Mouse (Mus musculus): ENCODE data around the gene Shmt2. TPM values are rescaled to one million over a fixed set of nuclear protein-coding genes. Genes with fewer than 3 reads are reported as not detected.

The Shmt2 gene
- polyA plus RNA-seq, 1 experiment = 12.7 TPM

DNA sequence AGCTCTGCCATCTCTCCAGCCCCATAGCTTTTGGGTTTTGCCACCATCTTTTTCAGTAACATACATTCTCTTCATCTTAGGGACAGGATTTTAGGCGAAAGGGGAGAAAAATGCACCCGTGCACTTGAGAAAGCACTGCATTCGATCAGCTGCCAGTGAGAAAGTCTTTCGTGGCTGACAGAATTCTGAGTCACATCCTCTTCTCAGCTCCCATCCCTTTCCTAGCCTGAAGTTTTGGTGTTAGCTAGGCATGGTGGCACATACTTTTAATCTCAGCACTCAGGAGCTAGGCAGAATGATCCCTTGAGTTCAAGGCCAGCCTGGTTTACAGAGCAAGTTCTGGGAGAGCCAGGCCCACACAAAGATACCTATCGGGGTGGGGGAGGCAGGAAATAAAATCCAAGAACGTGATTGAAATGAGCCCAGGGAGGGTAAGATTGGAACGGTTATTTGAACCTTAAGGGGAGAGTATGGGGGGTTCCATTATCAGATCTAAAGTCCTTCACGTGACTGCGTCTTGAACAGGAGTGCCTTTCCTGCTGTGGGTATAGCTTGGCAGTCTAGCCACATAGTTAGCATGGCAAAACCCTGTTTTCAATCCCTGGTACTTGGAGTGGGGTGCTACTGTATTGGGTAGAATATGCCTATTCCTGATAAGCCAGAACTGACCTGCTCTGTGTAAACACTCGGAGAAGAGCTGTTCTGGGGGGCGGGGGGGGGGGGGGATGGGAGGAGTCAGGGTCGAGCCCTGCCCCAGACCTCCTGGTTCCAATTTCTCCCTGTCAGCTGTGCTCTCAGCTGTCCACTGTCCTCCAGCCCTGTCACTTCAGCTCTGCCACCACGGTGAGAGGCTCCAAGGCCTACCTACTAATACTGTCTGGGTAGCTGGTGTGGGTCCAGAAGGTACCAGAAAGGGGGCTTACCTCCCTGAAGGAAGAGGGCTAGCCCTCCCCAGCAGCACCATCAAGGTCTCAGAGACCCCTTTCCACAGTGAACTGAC lies 21.1 kb downstream of the Shmt2 start, which contains the start of gene Stac3:
Stac3 (plus strand) TSS at position 793 of the 1,000 bp plus-strand sequence.
- Histone ChIP-seq H3K27ac (ENCODE audit: control insufficient read depth, insufficient read depth, low read depth, low read length) (no peak within 1 kb of the TSS), H3K4me1 (ENCODE audit: control insufficient read depth, insufficient read depth, low read length) (no peaks in the 10 kb centered on the region), H3K36me3 (ENCODE audit: control insufficient read depth, insufficient read depth, low read length) (no peaks in the 10 kb centered on the region; the same call in 1 of the 2 replicates), H3K4me3 (ENCODE audit: control insufficient read depth, low read depth, low read length) (no peak within 1 kb of the TSS), H3K27me3 (ENCODE audit: control insufficient read depth, insufficient read depth, low read length) (no peaks in the 10 kb centered on the region)
- TF ChIP-seq CTCF (IDR thresholded peaks at IDR 0.05; ENCODE audit: control insufficient read depth, insufficient read depth, insufficient replicate concordance, low read depth, low read length) (no peak), POLR2A (IDR thresholded peaks at IDR 0.05; ENCODE audit: control insufficient read depth, low read depth, low read length) (no peak)

DNA sequence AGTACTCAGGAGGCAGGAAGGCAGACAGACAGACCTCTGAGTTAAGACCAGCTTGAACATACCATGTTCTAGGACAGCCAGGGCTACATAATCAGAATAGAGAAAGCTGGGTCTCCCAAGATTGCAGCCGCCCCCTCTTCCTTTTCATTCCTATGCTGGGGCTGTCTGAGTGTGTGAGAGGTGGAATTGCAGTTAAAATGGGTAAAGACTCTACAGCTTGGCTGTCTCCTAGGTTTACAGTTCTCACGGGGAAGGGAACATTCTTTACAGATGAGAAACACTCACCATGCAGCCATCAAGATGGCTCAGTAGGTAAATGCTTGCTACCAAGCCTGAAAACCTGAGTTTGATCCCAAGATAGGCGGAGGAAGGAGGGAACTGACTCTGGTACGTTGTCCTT lies 22.2 kb downstream of the Shmt2 start:
- no peak overlapping the region for H3K27ac ChIP-seq (ENCODE audit: control insufficient read depth, insufficient read depth, low read depth, low read length)
- no peaks in the 10 kb centered on the region; the same call in 1 of the 2 replicates for H3K36me3 ChIP-seq (ENCODE audit: control insufficient read depth, insufficient read depth, low read length)
- no peaks in the 10 kb centered on the region for H3K27me3 ChIP-seq (ENCODE audit: control insufficient read depth, insufficient read depth, low read length)
- H3K4me3 ChIP-seq (ENCODE audit: control insufficient read depth, low read depth, low read length) = no peak overlapping the region
- H3K4me1 ChIP-seq (ENCODE audit: control insufficient read depth, insufficient read depth, low read length) = no peaks in the 10 kb centered on the region
- TF ChIP-seq CTCF (IDR thresholded peaks at IDR 0.05; ENCODE audit: control insufficient read depth, insufficient read depth, insufficient replicate concordance, low read depth, low read length) = no peak
- TF ChIP-seq POLR2A (IDR thresholded peaks at IDR 0.05; ENCODE audit: control insufficient read depth, low read depth, low read length) = no peak

DNA sequence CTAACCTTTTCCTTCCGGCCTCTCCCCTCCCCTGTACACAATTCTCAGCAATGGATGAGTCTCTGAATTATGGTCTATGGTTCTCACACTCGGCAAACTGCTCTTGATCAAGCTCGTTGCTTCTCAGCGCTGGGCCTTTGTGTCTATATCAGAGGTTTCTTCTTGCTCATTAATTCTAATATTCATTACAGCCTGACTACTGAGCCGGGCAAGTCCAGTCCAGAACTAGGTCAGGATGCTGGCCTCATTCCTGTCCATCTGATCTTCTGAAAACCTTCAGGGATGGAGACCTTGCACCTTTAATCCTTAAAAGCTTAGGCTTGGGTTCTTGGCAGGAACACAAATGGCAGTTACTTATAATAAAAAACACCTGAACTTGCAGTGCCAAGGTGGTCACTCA lies 22.7 kb downstream of the Shmt2 start:
- TF ChIP-seq CTCF (IDR thresholded peaks at IDR 0.05; ENCODE audit: control insufficient read depth, insufficient read depth, insufficient replicate concordance, low read depth, low read length) (no peak), POLR2A (IDR thresholded peaks at IDR 0.05; ENCODE audit: control insufficient read depth, low read depth, low read length) (no peak)
- Histone ChIP-seq H3K36me3 (ENCODE audit: control insufficient read depth, insufficient read depth, low read length) (no peaks in the 10 kb centered on the region; the same call in 1 of the 2 replicates), H3K4me3 (ENCODE audit: control insufficient read depth, low read depth, low read length) (no peak overlapping the region), H3K4me1 (ENCODE audit: control insufficient read depth, insufficient read depth, low read length) (no peaks in the 10 kb centered on the region), H3K27me3 (ENCODE audit: control insufficient read depth, insufficient read depth, low read length) (no peaks in the 10 kb centered on the region), H3K27ac (ENCODE audit: control insufficient read depth, insufficient read depth, low read depth, low read length) (no peak overlapping the region)

DNA sequence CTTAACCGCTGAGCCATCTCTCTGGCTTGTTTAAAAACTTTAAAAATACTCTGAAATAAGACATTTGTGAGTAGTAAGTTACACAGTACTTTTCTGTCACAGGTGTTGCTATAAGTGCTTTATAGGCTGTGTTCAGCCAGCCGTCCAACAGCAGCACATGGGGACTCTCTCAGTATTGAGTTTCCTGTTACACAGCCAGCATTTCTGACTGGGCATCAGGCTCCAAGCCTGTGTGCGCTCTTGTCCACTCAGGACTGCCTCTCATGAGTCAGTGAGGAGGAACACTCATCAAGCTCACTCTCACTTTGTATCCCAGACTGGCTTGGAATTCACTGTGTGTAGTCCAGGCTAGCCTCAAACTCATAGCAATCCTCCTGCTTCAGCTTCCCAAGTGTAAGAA lies 26.1 kb downstream of the Shmt2 start:
- Histone ChIP-seq H3K4me1 (ENCODE audit: control insufficient read depth, insufficient read depth, low read length) (no peaks in the 10 kb centered on the region), H3K36me3 (ENCODE audit: control insufficient read depth, insufficient read depth, low read length) (peaks cover 2% of the 10 kb centered on the region), H3K27me3 (ENCODE audit: control insufficient read depth, insufficient read depth, low read length) (no peaks in the 10 kb centered on the region), H3K27ac (ENCODE audit: control insufficient read depth, insufficient read depth, low read depth, low read length) (no peak overlapping the region), H3K4me3 (ENCODE audit: control insufficient read depth, low read depth, low read length) (no peak overlapping the region)
- TF ChIP-seq CTCF (IDR thresholded peaks at IDR 0.05; ENCODE audit: control insufficient read depth, insufficient read depth, insufficient replicate concordance, low read depth, low read length) (no peak), POLR2A (IDR thresholded peaks at IDR 0.05; ENCODE audit: control insufficient read depth, low read depth, low read length) (no peak)

DNA sequence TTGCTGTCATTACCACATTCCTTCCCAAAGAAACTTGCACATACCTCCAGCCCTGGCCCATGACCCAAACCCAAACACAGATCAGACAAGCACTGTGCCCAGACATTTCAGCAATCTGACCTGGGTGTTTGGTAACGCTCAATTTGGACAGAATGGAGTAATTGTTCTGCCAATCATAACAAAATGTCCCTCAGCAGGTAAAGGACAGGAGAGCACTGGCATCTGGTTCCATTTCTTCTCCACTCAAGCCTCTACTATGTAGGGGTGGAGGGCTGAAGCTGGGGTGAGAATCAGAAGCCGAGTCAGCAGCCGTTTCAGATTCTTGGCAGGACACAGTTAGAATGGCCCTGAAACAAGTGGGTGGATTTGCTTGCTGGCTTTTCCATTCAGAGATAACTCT lies 30.1 kb downstream of the Shmt2 start:
- Histone ChIP-seq H3K27ac (ENCODE audit: control insufficient read depth, insufficient read depth, low read depth, low read length) (no peak overlapping the region), H3K36me3 (ENCODE audit: control insufficient read depth, insufficient read depth, low read length) (peaks cover 2% of the 10 kb centered on the region), H3K27me3 (ENCODE audit: control insufficient read depth, insufficient read depth, low read length) (no peaks in the 10 kb centered on the region), H3K4me1 (ENCODE audit: control insufficient read depth, insufficient read depth, low read length) (no peaks in the 10 kb centered on the region), H3K4me3 (ENCODE audit: control insufficient read depth, low read depth, low read length) (no peak overlapping the region)
- no peak for TF ChIP-seq CTCF (IDR thresholded peaks at IDR 0.05; ENCODE audit: control insufficient read depth, insufficient read depth, insufficient replicate concordance, low read depth, low read length)
- no peak for TF ChIP-seq POLR2A (IDR thresholded peaks at IDR 0.05; ENCODE audit: control insufficient read depth, low read depth, low read length)

DNA sequence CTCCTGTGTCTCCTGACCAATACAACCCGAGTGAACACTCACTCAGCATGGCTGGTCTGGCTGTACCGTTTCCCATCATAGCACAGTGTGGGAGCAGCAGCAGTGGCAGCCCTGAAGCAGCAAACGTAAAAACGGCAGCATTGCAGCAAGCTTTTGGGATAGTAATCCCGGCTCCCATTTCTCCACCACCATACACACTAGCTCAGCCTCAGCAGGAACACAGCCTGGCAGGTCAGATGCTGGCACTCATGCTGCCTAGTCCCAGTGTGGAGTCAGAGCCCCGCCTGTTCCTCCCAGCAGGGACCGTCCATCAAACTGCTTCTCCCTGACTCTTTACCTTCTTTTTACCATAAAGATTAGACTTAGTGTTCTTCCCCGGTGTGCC lies 31.1 kb downstream of the Shmt2 start:
- no peaks in the 10 kb centered on the region for H3K4me1 ChIP-seq (ENCODE audit: control insufficient read depth, insufficient read depth, low read length)
- no peak for TF ChIP-seq POLR2A (IDR thresholded peaks at IDR 0.05; ENCODE audit: control insufficient read depth, low read depth, low read length)
- TF ChIP-seq CTCF (IDR thresholded peaks at IDR 0.05; ENCODE audit: control insufficient read depth, insufficient read depth, insufficient replicate concordance, low read depth, low read length) = no peak
- H3K4me3 ChIP-seq (ENCODE audit: control insufficient read depth, low read depth, low read length) = no peak overlapping the region
- peaks cover 2% of the 10 kb centered on the region for H3K36me3 ChIP-seq (ENCODE audit: control insufficient read depth, insufficient read depth, low read length)
- H3K27me3 ChIP-seq (ENCODE audit: control insufficient read depth, insufficient read depth, low read length) = no peaks in the 10 kb centered on the region
- no peak overlapping the region for H3K27ac ChIP-seq (ENCODE audit: control insufficient read depth, insufficient read depth, low read depth, low read length)

Data from testis, adult 2 months (tissue).